Mouse (Mus musculus) thymus, postnatal 0 days (tissue): ENCODE data around the gene Klhl25. TPM values are rescaled to one million over a fixed set of nuclear protein-coding genes. Genes with fewer than 3 reads are reported as not detected.
"Not testable (repeated sequence)": the region's sequence is repeated elsewhere in the genome, so short reads cannot be mapped to it uniquely, and the experiment has no call there.

Experiments
- DNase-seq: peaks from one replicate; pipeline ENCODE4 v3.0.0-alpha.2; 2015; ENCODE audit warnings: low spot score
- polyA plus RNA-seq: library from polyadenylated mRNA; unstranded; fragments of >200 nt; fragmentation: Nextera tagmentation; extraction: Ambion mirVana; gene quantifications from 2 replicates; pipeline ENCODE4 v1.2.1, GENCODE M21; 2015

Gene Klhl25
- polyA plus RNA-seq, 1 experiment from 2014 or later, result 13.2 TPM

- no peak for DNase-seq
Observed at GRCm38 (mm10) chr7:75845936-75846335, 2.2 kb upstream of the Klhl25 start.

- DNase-seq, result no peak
Observed at GRCm38 (mm10) chr7:75846942-75847341, 1.2 kb upstream of the Klhl25 start.

- no peak for DNase-seq
Observed at GRCm38 (mm10) chr7:75847489-75847888, 621 bp upstream of the Klhl25 start.

DNA sequence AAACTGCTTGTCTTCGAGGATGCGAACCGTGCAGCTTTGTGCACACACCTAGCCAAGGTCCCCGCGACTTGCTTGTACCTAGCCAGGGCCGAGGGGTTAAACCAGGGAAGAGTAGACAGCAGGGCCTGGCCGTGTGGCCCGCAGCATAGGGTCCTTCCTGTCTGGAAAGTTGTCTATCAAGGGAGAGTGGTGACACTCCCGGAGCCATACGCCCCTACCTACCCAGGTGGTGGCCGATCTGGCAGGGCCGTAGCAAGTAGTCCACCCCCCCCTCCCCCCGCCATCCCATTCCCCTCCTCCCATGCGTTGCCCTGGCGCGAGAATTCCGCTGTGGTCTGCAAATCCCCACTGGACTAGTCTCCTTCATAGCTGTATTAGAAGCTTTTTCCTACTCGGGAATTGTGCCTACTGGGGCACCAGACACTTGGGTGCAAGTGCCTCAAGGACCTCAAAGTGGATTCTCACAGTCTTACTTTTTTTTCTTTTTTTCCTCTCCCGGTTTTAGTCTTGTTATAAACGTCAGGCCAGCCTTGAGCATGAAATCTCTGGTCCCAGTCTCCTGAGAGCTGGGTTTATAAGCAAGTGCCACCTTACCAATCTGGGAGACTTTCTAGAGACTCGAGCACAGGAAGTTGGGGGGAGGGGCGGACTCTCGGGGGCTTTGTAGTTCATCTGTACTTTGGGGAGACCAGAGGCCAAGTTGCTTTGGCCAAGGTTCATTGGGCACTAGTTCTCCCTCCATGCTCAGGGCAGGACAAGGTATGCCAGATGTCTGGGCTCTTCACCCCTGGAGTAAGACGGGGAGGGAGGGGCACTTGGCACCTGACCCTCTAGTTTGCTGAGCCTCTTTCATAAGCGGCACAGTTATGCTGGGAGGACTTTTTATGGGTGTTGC is 913 bp downstream of the Klhl25 start:
- DNase-seq, result peak; percentile 79

DNA sequence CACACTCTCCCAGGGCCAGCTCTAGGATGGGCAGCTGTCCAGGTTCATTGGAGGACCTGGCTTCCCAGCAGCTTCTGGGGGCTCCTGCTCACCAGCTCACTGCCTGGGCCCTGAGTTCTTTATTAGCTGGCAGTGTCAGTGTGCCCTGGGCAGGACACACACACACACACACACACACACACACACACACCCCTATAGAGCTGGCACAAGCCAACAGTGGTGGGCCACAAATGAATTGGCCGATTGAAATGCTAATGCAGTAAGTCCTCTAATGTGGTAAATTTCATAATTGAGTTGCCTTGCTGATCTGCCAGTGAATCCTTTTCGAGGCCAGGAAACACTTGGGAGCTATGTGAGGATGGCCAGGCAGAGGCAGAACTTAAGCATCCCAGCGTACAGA is 2.3 kb downstream of the Klhl25 start:
- DNase-seq, result not testable (repeated sequence)

- DNase-seq, result no peak
Observed at GRCm38 (mm10) chr7:75851290-75851689, 3.2 kb downstream of the Klhl25 start.

GRCm38 (mm10) chr7:75852363-75852762 is 4.3 kb downstream of the Klhl25 start:
- DNase-seq, result no peak

- no peak for DNase-seq
Observed at GRCm38 (mm10) chr7:75853171-75853830, 5.2 kb downstream of the Klhl25 start.

GRCm38 (mm10) chr7:75854231-75854925 is 6.3 kb downstream of the Klhl25 start:
- no peak for DNase-seq

GRCm38 (mm10) chr7:75855028-75855427 is 6.9 kb downstream of the Klhl25 start:
- peak; percentile 17 for DNase-seq

DNA sequence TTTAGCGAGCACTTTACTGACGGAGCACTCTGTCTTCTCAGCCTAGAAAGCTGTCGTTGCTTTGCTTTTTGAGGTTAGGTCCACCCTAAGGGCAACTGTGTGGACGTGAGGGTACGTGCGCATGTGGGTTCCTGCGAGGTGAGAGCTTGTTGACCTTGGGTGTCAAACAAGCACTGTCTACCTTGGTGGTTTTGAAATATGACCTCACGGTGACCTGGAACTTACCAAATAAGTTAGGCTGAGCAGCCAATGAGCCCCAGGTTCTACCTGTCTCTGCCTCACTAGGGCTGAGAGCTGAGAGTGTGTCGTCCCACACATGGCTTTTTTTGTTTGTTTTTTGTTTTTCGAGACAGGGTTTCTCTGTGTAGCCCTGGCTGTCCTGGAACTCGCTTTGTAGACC is 8.1 kb downstream of the Klhl25 start:
- DNase-seq, result no peak

GRCm38 (mm10) chr7:75859771-75860196 is 11.7 kb downstream of the Klhl25 start:
- DNase-seq, result no peak

DNA sequence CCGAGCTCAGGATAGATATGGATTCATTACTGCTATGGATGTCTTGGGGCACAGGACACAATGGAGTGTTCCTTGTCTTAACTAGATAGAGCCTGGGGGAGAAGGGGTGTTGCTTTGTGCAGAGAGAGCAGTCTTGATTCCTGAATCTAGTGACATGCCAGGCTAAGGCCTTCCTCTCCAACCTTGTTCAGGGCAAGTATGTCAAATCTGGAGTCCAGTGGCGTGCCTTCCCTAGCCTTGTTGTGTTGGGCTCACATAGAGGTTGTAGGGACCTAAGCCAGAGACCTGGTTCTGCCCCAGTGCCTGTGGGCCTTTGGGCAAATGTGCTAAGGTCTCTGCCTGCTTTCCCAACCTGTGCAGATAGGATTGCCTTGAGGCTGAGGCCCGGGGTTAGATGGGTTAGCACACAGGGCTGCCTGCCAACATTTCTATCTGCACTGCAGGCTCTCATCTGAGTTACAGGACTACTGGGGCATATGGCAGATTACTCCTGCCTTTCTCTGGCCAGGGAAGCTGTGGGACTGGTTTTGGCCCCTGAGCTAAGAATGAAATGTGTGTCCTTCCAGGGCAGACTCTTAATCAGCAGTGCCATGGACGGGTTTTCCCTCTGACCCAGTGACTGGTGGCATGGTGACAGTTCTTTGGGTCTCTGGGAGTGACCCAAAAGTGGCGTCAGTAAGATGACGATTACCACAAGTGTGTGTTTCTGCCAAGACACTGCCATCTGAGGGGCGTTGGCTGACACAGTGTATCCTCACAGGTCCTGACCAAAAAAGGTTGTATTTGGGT is 13.7 kb downstream of the Klhl25 start:
- not testable (repeated sequence) for DNase-seq

DNA sequence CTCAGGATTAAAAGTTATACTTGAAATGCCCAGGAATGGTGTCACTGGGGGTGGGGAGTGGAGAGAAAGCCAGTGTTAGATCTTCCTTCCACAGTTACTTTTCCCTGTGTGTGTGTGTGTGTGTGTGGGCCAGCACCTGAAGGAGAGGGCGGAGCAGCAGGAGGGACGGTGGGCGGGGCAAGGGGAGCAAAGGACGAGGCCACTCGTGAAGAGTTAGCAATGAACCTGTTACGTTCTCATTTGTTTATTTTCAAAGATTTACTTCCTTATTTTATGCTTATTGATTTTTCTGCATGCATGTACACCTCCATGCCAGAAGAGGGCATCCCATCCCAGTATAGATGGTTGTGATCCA is 14.3 kb downstream of the Klhl25 start:
- DNase-seq, result not testable (repeated sequence)

DNA sequence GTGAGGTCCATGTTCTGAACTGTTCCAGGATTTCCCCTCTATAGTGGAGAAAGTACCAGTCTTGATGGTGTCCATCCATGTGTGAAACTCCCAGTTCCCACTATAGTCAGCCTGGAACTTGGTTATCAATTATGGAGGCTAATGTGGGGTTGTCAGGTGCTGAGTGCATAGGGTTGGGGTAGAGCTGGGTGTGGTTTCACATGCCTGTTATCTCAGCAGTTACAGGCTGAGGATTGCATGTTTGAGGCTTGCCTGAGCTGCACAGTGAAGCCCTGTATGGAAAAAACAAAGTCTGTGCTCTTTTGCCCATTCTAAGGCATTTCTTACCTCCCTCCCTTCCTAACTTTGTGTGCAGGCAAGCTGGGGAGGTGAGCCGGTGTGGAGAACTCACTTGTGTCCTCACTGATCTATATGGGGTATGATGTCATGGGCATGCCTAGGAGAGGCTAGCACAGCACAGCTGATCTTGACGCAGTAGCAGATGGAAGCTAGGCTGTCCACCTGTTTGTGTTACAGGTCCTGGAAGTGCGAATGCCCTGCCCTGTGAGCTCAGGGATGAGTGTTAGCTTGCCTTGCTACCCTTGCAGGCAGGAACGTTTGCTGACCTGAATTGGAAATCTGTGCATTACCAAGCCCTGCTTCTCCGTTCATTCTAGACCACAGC is 15.3 kb downstream of the Klhl25 start:
- not testable (repeated sequence) for DNase-seq

DNA sequence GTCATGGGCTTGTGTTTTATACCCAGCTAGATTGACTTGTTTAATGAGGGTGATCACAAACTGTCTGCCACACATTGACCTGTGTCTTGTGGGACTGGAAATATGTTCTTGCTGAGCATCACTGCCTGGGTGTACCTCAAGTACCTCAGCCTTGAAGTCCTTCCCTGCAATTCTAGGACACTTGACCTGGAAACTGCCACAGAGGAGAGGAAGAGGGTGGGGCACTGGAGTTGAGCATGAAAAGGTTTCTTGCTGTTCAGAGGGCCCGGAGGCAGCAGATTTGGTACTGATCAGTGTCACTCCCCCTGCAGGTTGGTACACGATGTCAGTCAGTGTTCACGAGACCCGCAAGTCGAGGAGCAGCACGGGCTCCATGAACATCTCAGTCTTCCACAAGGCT is 16.9 kb downstream of the Klhl25 start:
- no peak for DNase-seq

DNA sequence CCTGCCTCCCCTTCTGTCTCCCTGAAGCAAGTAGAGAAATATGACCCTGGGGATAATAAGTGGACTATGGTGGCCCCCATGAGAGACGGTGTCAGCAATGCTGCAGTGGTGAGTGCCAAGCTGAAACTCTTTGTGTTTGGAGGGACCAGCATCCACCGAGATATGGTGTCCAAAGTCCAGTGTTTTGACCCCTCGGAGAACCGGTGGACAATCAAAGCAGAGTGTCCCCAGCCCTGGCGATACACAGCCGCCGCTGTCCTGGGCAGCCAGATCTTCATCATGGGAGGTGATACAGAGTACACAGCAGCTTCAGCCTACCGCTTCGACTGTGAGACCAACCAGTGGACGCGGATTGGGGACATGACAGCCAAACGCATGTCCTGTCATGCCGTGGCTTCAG is 18.4 kb downstream of the Klhl25 start:
- no peak for DNase-seq

DNA sequence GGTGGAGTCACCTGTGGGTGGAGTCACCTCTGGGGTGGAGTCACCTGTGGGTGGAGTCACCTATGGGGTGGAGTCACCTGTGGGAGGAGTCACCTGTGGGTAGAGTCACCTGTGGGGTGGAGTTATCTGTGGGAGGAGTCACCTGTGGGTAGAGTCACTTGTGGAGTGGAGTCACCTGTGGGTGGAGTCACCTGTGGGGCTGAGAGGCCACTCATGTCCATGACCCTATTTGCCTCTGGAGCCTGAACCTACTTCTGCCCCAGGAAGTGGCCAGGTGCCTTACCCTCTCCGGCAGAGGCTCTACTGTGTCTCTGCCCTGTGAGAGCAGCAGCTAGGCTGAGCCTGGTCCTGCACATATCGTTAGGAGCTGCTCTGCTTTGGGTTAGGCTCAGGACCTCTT is 20.6 kb downstream of the Klhl25 start:
- no peak for DNase-seq

GRCm38 (mm10) chr7:75870551-75870950 is 22.4 kb downstream of the Klhl25 start:
- DNase-seq, result no peak

DNA sequence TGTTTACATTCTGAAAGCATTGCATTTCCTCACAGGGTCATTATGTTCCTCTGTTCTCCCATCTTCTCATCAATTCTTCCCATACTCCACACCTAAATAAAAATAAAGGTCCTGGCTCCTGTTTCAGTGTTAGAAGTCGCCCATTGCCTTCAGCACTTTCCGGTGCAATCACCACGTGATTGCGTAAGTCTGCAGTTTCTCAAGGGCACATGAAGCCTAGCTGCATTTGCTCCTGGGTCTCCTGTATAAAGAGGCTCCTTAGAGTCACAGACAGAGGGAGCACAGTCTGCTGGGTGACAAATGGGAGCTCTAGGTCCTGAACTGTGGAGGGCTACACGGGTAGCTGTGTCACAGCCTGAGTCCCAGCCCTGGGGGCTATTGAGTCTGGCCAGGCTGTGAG is 24.1 kb downstream of the Klhl25 start:
- DNase-seq, result no peak

- DNase-seq, result no peak
Observed at GRCm38 (mm10) chr7:75872697-75873096, 24.6 kb downstream of the Klhl25 start.
